ENCODE assay signal across 8 mouse cellular contexts in the genomic region with DNA sequence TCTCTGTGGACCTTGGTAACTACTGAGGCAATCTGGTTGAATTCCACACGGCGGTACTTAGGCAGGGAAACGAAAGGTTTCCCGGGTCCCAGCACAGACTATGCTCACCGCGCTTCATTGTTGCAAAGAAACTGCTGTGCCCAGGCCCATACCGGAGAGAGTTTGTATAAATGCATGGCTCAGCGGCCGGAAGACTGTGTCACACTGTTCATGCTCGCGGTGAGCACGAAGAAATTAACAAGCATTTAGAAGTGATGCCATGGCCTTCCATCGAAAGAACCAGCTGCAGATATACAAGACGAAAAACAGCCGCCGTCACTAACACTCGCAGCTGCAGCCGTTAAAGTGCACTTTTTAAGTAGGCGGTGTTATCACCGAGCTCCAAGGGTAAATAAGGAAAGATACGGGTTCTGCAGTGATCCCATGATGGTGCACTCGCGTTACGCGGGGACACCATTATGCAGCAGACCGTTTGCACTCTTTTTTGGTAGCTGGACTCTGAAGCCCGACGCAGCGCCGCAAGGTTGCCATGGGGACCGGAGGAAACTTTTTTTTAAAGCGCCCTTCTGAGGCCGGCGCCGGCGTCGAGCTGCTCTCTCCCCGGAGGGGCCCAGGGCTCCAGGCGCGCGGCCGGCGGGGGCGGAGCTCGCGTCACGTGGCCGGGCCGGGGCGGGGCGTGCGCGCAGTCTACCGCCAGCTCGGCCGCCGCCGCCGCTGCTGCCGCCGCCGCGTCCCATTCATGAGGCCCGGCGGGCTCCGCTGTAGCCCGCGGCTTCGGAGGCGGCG. TPM values are rescaled to one million over a fixed set of nuclear protein-coding genes. Genes with fewer than 3 reads are reported as not detected.
DNase-seq lines count a peak whose midpoint lies in the region; ATAC-seq lines count a peak whose summit lies in the region.

No protein-coding gene starts in this region.

- no peaks in the 10 kb centered on the region for H3K36me3 ChIP-seq in heart, embryonic 14.5 days (ENCODE audit: control insufficient read depth, insufficient read depth, low read length)
- no peaks in the 10 kb centered on the region for H3K36me3 ChIP-seq in liver, embryonic 12.5 days
- no peaks in the 10 kb centered on the region for H3K36me3 ChIP-seq in splenic B cell, adult 2 months (ENCODE audit: control insufficient read depth, insufficient read depth, low read length, poor library complexity, severe bottlenecking)

- H3K9ac ChIP-seq in heart, embryonic 14.5 days (ENCODE audit: low read length) = peak overlapping the region; percentile 93
- peak overlapping the region; percentile 100 for H3K9ac ChIP-seq in liver, embryonic 12.5 days

- H3K4me3 ChIP-seq in brown adipose tissue, adult 24 weeks (ENCODE audit: insufficient read depth, low read depth, low read length) = peak overlapping the region; percentile 79
- peak overlapping the region; percentile 94 to 98 for H3K4me3 ChIP-seq in heart, embryonic 14.5 days (ENCODE audit: control insufficient read depth in 1 of 2, insufficient read depth in 1 of 2, low read depth in 1 of 2, low read length in 2 of 2)
- H3K4me3 ChIP-seq in liver, embryonic 12.5 days = peak overlapping the region; percentile 96

- H3K9me3 ChIP-seq in heart, embryonic 14.5 days (ENCODE audit: control insufficient read depth, low read length) = no peaks in the 10 kb centered on the region
- no peaks in the 10 kb centered on the region for H3K9me3 ChIP-seq in liver, embryonic 12.5 days (replicated peaks)

- H3K27ac ChIP-seq in brown adipose tissue, adult 24 weeks (replicated peaks; ENCODE audit: low read depth, low read length) = peak overlapping the region; percentile 46
- peak overlapping the region; percentile 71 to 86 for H3K27ac ChIP-seq in heart, embryonic 14.5 days (replicated peaks in 1 of 2; ENCODE audit: control insufficient read depth in 1 of 2, insufficient read depth in 1 of 2, low read depth in 2 of 2, low read length in 2 of 2)
- H3K27ac ChIP-seq in liver, embryonic 12.5 days = peak overlapping the region; percentile 96

- ATAC-seq in CD4-positive, CD25-positive, alpha-beta regulatory T cell, adult 4 months = peak; percentile 79
- ATAC-seq in erythroid progenitor cell, adult 5-6 weeks (replicated peaks; ENCODE audit: low FRiP score, poor library complexity, severe bottlenecking) = peak; percentile 74
- ATAC-seq in heart, embryonic 14.5 days (ENCODE audit: insufficient number of reproducible peaks, insufficient read depth, low FRiP score, low read depth) = peak; percentile 96
- ATAC-seq in liver, embryonic 12.5 days = peak; percentile 95

- no peaks in the 10 kb centered on the region for H3K27me3 ChIP-seq in heart, embryonic 14.5 days (ENCODE audit: control insufficient read depth, insufficient read depth, low read length)
- H3K27me3 ChIP-seq in liver, embryonic 12.5 days (replicated peaks) = no peaks in the 10 kb centered on the region
- no peaks in the 10 kb centered on the region for H3K27me3 ChIP-seq in splenic B cell, adult 2 months (ENCODE audit: control insufficient read depth, insufficient read depth, low read length, poor library complexity, severe bottlenecking)

- peaks cover 15% of the 10 kb centered on the region; the same call in 1 of the 2 replicates for H3K4me1 ChIP-seq in brown adipose tissue, adult 24 weeks (ENCODE audit: control insufficient read depth, insufficient read depth, insufficient read length, low read length)
- peaks cover 23 to 30% of the 10 kb centered on the region in 2 experiments for H3K4me1 ChIP-seq in heart, embryonic 14.5 days (ENCODE audit: control insufficient read depth in 2 of 2, insufficient read depth in 2 of 2, low read length in 2 of 2)
- H3K4me1 ChIP-seq in liver, embryonic 12.5 days = peaks cover 68% of the 10 kb centered on the region

- DNase-seq in kidney, postnatal 10 days = peak; percentile 96
- DNase-seq in naive thymus-derived CD4-positive, alpha-beta T cell, adult 2 months (ENCODE audit: low read depth) = peak; percentile 89
- DNase-seq in splenic B cell, adult 2 months (ENCODE audit: low read depth, low spot score) = peak; percentile 87

- peak overlapping the region; percentile 93 for H3K4me2 ChIP-seq in heart, embryonic 14.5 days (ENCODE audit: low read length)
- peak overlapping the region; percentile 94 for H3K4me2 ChIP-seq in liver, embryonic 12.5 days

- WGBS in heart, embryonic 14.5 days = under 1% methylated on average over 59 of the region's 71 CpGs
- WGBS in liver, embryonic 12.5 days (ENCODE audit: insufficient replicate concordance) = under 1% methylated on average over 62 of the region's 71 CpGs

RNA-seq across cellular contexts. Expression of a gene that starts 0.7 kb away (rescaled TPM):
- 10 to 100 TPM; 22.6 to 35.9 TPM for polyA plus RNA-seq in CD4-positive, CD25-positive, alpha-beta regulatory T cell, adult 4 months (2017; shearing (Covaris generic))
- 3.3 and 6.3 TPM in 2 replicates for polyA plus RNA-seq in brown adipose tissue, adult 24 weeks (2012; ENCODE audit: insufficient read depth, insufficient read length, missing spikeins)
- total RNA-seq in erythroid progenitor cell, adult 5-6 weeks (2015; ENCODE audit: low replicate concordance) = 68.8 and 90.1 TPM in 2 replicates
- total RNA-seq in erythroid progenitor cell, adult 5-6 weeks (2017; ENCODE audit: low replicate concordance) = 101 and 122 TPM in 2 replicates
- polyA plus RNA-seq in heart, embryonic 14.5 days (2014; fragmentation: Nextera tagmentation; extraction: Ambion mirVana) = 15.2 and 15.5 TPM in 2 replicates
- polyA plus RNA-seq in liver, embryonic 12.5 days (2016; fragmentation: Nextera tagmentation; extraction: Ambion mirVana) = 40.1 and 42.5 TPM in 2 replicates

Comparison
In these comparisons a context has a peak if more than half of its experiments do, and no peak if none do; other contexts are left out.
1. Peak in every context shown above with its lines: DNase-seq, ATAC-seq, H3K4me3 ChIP-seq and H3K27ac ChIP-seq.
2. H3K27ac ChIP-seq: peak in every context shown above with its lines; median percentile 96 in liver, embryonic 12.5 days; 78 in heart, embryonic 14.5 days; 46 in brown adipose tissue, adult 24 weeks.